Mouse (Mus musculus): ENCODE measurements around the gene Adcy5. TPM values are rescaled to one million over a fixed set of nuclear protein-coding genes. Genes with fewer than 3 reads are reported as not detected.

The Adcy5 gene
- polyA plus RNA-seq, 1 experiment: 2.0 TPM

- H3K27ac ChIP-seq (ENCODE audit: control insufficient read depth, insufficient read depth, low read depth, low read length, poor library complexity): no peak overlapping the region
- no peak overlapping the region for H3K4me3 ChIP-seq (replicated peaks; ENCODE audit: control insufficient read depth, low read depth, low read length)
- TF ChIP-seq CTCF (IDR thresholded peaks at IDR 0.05; ENCODE audit: control insufficient read depth, insufficient read depth, low read length) (no peak), POLR2A (IDR thresholded peaks at IDR 0.05; ENCODE audit: borderline replicate concordance, control insufficient read depth, low read depth, low read length) (no peak)
- no peaks in the 10 kb centered on the region for H3K4me1 ChIP-seq (ENCODE audit: control insufficient read depth, insufficient read depth, low read length)
- 77% methylated on average over 2 of the region's 2 CpGs for WGBS
Observed at GRCm38 (mm10) chr16:35307331-35307730, 152.7 kb downstream of the Adcy5 start.

DNA sequence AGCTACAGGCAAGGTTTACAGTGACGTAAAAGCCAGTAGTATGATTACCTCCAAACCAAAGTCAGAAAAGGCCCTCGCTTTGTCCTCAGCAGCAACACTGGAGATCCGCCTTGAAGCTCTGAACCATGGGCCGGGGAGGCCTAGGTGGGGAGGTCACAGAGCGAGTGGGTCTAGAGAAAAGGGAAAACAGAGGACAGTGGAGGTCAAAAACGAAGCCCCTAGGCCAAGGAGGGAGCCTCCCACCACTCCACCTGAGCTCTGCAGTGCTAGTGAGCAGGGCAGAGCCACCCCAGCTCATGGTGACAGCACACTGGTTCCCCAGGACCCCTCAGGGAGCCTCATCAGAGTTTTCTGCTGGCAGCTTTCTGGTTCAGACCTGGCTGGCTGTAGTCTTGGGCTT lies 153.3 kb downstream of the Adcy5 start:
- no peak for TF ChIP-seq POLR2A (IDR thresholded peaks at IDR 0.05; ENCODE audit: borderline replicate concordance, control insufficient read depth, low read depth, low read length)
- TF ChIP-seq CTCF (IDR thresholded peaks at IDR 0.05; ENCODE audit: control insufficient read depth, insufficient read depth, low read length): no peak
- H3K4me1 ChIP-seq (ENCODE audit: control insufficient read depth, insufficient read depth, low read length): no peaks in the 10 kb centered on the region
- no peak overlapping the region for H3K4me3 ChIP-seq (replicated peaks; ENCODE audit: control insufficient read depth, low read depth, low read length)
- 80% methylated on average over 6 of the region's 6 CpGs for WGBS
- H3K27ac ChIP-seq (ENCODE audit: control insufficient read depth, insufficient read depth, low read depth, low read length, poor library complexity): no peak overlapping the region

- Histone ChIP-seq H3K4me3 (replicated peaks; ENCODE audit: control insufficient read depth, low read depth, low read length) (no peak overlapping the region), H3K4me1 (ENCODE audit: control insufficient read depth, insufficient read depth, low read length) (no peaks in the 10 kb centered on the region), H3K27ac (ENCODE audit: control insufficient read depth, insufficient read depth, low read depth, low read length, poor library complexity) (no peak overlapping the region)
- 79% methylated on average over 6 of the region's 6 CpGs for WGBS
- TF ChIP-seq POLR2A (IDR thresholded peaks at IDR 0.05; ENCODE audit: borderline replicate concordance, control insufficient read depth, low read depth, low read length): no peak
Observed at GRCm38 (mm10) chr16:35308486-35309143, 153.9 kb downstream of the Adcy5 start.

GRCm38 (mm10) chr16:35309634-35310033 lies 155.0 kb downstream of the Adcy5 start:
- Histone ChIP-seq H3K27ac (ENCODE audit: control insufficient read depth, insufficient read depth, low read depth, low read length, poor library complexity) (no peak overlapping the region), H3K4me3 (replicated peaks; ENCODE audit: control insufficient read depth, low read depth, low read length) (no peak overlapping the region), H3K4me1 (ENCODE audit: control insufficient read depth, insufficient read depth, low read length) (no peaks in the 10 kb centered on the region)
- 75% methylated on average over 4 of the region's 4 CpGs for WGBS
- no peak for TF ChIP-seq CTCF (IDR thresholded peaks at IDR 0.05; ENCODE audit: control insufficient read depth, insufficient read depth, low read length)
- TF ChIP-seq POLR2A (IDR thresholded peaks at IDR 0.05; ENCODE audit: borderline replicate concordance, control insufficient read depth, low read depth, low read length): no peak

DNA sequence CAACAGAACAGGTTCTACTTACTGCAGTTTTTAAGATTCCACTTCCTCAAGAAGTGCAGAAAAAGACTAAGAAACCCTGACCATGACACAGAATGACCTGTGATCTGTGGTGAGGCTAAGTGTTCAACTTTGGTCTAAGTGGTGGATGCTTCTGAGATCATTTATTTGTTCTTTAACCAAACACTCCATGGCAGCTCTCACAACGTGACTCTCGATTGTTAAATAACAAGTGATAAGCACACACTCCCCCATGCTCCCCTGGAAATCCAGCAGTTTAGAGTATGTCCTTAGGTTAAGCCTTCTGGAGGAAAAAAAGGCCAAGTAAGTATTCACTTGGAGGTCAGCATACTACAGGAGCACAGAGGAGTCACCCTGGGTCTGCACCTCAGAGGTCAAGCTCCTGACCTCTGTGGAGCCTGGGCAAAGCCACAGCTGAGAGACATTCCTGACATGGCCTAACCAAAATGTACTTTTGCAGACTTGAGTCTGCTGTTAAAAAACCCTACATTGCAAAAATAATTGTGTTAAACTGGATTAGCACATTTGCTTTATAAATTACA lies 156.0 kb downstream of the Adcy5 start:
- no peak for TF ChIP-seq CTCF (IDR thresholded peaks at IDR 0.05; ENCODE audit: control insufficient read depth, insufficient read depth, low read length)
- TF ChIP-seq POLR2A (IDR thresholded peaks at IDR 0.05; ENCODE audit: borderline replicate concordance, control insufficient read depth, low read depth, low read length): no peak
- no peaks in the 10 kb centered on the region for H3K4me1 ChIP-seq (ENCODE audit: control insufficient read depth, insufficient read depth, low read length)
- 80% methylated on average over 2 of the region's 2 CpGs for WGBS
- H3K27ac ChIP-seq (ENCODE audit: control insufficient read depth, insufficient read depth, low read depth, low read length, poor library complexity): no peak overlapping the region
- no peak overlapping the region for H3K4me3 ChIP-seq (replicated peaks; ENCODE audit: control insufficient read depth, low read depth, low read length)

GRCm38 (mm10) chr16:35311586-35311985 lies 156.9 kb downstream of the Adcy5 start:
- H3K4me1 ChIP-seq (ENCODE audit: control insufficient read depth, insufficient read depth, low read length): no peaks in the 10 kb centered on the region
- 91% methylated on average over 8 of the region's 8 CpGs for WGBS
- H3K27ac ChIP-seq (ENCODE audit: control insufficient read depth, insufficient read depth, low read depth, low read length, poor library complexity): no peak overlapping the region
- no peak overlapping the region for H3K4me3 ChIP-seq (replicated peaks; ENCODE audit: control insufficient read depth, low read depth, low read length)
- TF ChIP-seq POLR2A (IDR thresholded peaks at IDR 0.05; ENCODE audit: borderline replicate concordance, control insufficient read depth, low read depth, low read length) (no peak), CTCF (IDR thresholded peaks at IDR 0.05; ENCODE audit: control insufficient read depth, insufficient read depth, low read length) (no peak)

DNA sequence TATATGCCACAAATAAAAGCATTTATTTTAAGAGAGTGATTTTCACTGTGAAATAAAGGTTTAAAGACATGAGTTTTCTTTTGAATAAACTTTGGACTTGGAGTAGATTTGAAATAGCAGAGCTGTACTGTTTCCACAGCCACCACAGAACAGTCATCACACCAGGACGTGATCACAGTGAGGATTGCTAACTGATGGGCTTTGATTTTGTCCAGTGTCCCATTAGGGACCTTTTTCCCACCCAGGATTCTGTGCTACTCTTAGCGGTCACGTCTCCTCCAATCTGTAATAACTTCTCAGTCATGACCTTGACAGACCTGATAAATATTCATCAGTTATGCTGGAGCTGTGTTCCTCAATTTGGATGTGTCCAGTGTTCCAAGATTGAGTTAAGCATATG lies 160.8 kb downstream of the Adcy5 start:
- Histone ChIP-seq H3K27ac (ENCODE audit: control insufficient read depth, insufficient read depth, low read depth, low read length, poor library complexity) (no peak overlapping the region), H3K4me1 (ENCODE audit: control insufficient read depth, insufficient read depth, low read length) (no peaks in the 10 kb centered on the region), H3K4me3 (replicated peaks; ENCODE audit: control insufficient read depth, low read depth, low read length) (no peak overlapping the region)
- TF ChIP-seq CTCF (IDR thresholded peaks at IDR 0.05; ENCODE audit: control insufficient read depth, insufficient read depth, low read length) (no peak), POLR2A (IDR thresholded peaks at IDR 0.05; ENCODE audit: borderline replicate concordance, control insufficient read depth, low read depth, low read length) (no peak)
- 78% methylated on average over 3 of the region's 3 CpGs for WGBS

- Histone ChIP-seq H3K4me1 (ENCODE audit: control insufficient read depth, insufficient read depth, low read length) (no peaks in the 10 kb centered on the region), H3K4me3 (replicated peaks; ENCODE audit: control insufficient read depth, low read depth, low read length) (no peak overlapping the region), H3K27ac (ENCODE audit: control insufficient read depth, insufficient read depth, low read depth, low read length, poor library complexity) (no peak overlapping the region)
- TF ChIP-seq POLR2A (IDR thresholded peaks at IDR 0.05; ENCODE audit: borderline replicate concordance, control insufficient read depth, low read depth, low read length): no peak
Observed at GRCm38 (mm10) chr16:35316856-35317264, 162.2 kb downstream of the Adcy5 start.

GRCm38 (mm10) chr16:35317460-35317859 lies 162.8 kb downstream of the Adcy5 start:
- TF ChIP-seq CTCF (IDR thresholded peaks at IDR 0.05; ENCODE audit: control insufficient read depth, insufficient read depth, low read length): no peak
- WGBS: 61% methylated on average over 5 of the region's 5 CpGs
- H3K4me1 ChIP-seq (ENCODE audit: control insufficient read depth, insufficient read depth, low read length): no peaks in the 10 kb centered on the region
- no peak overlapping the region for H3K27ac ChIP-seq (ENCODE audit: control insufficient read depth, insufficient read depth, low read depth, low read length, poor library complexity)
- no peak overlapping the region for H3K4me3 ChIP-seq (replicated peaks; ENCODE audit: control insufficient read depth, low read depth, low read length)
